Mouse (Mus musculus) heart, postnatal 0 days (tissue): ENCODE data around the gene Shroom3. TPM values are rescaled to one million over a fixed set of nuclear protein-coding genes. Genes with fewer than 3 reads are reported as not detected.

ENCODE experiments used
- ATAC-seq: fragments of 200-750 bp; cut with Nextera tagmentation; 2 replicates; pipeline ENCODE4 v1.8.0; 2017; ENCODE audit warnings: low read depth, moderate number of reproducible peaks, moderate library complexity; ENCODE audit not compliant: insufficient read depth
- DNase-seq: peaks from one replicate; pipeline ENCODE4 v3.0.0-alpha.2; 2016; ENCODE audit warnings: low spot score
- H3K27ac ChIP-seq: fragments of 300-500 bp; sonication (generic); 2 replicates; pipeline ENCODE4 v1.5.1; 2014; ENCODE audit warnings: low read depth, mild to moderate bottlenecking
- H3K27me3 ChIP-seq: fragments of 300-500 bp; sonication (generic); 2 replicates; pipeline ENCODE4 v1.6.1; 2014; ENCODE audit warnings: low read length, mixed read lengths; ENCODE audit not compliant: control insufficient read depth, insufficient read depth
- H3K36me3 ChIP-seq: fragments of 300-500 bp; sonication (generic); replicated peaks from 2 replicates; pipeline ENCODE4 v1.6.1; 2014; ENCODE audit warnings: low read length, mixed read lengths; ENCODE audit not compliant: control insufficient read depth, insufficient read depth
- H3K4me1 ChIP-seq: fragments of 300-500 bp; sonication (generic); 2 replicates; pipeline ENCODE4 v1.6.1; 2014; ENCODE audit warnings: antibody characterized with exemption; ENCODE audit not compliant: control insufficient read depth, insufficient read depth
- H3K4me2 ChIP-seq: fragments of 300-500 bp; sonication (generic); 2 replicates; pipeline ENCODE4 v1.6.1; 2014; ENCODE audit warnings: low read depth, mild to moderate bottlenecking, low read length, moderate library complexity
- H3K4me3 ChIP-seq: fragments of 300-500 bp; sonication (generic); 2 replicates; pipeline ENCODE4 v1.5.1; 2014; ENCODE audit warnings: low read depth, low read length
- H3K9ac ChIP-seq: fragments of 300-500 bp; sonication (generic); replicated peaks from 2 replicates; pipeline ENCODE4 v1.6.1; 2014; ENCODE audit warnings: low read depth, low read length, mixed read lengths
- H3K9me3 ChIP-seq: fragments of 300-500 bp; sonication (generic); replicated peaks from 2 replicates; pipeline ENCODE4 v1.6.1; 2016; ENCODE audit warnings: low read length; ENCODE audit not compliant: control insufficient read depth
- CTCF ChIP-seq: IDR thresholded peaks from 2 replicates; pipeline ENCODE4 v1.5.1; 2016; ENCODE audit warnings: antibody characterized with exemption, control low read depth, low read depth
- EP300 ChIP-seq: IDR thresholded peaks from 2 replicates; pipeline ENCODE4 v1.6.1; 2016; ENCODE audit warnings: antibody characterized with exemption, low read depth
- WGBS: fragments of 180-500 bp; shearing (Covaris S2); extraction: QIAGEN DNeasy Blood & Tissue Kit; methylation state at CpG from one replicate; pipeline ENCODE4 v1.1.7; 2014; 5-methylcytosine and 5-hydroxymethylcytosine counted together
- polyA plus RNA-seq: library from polyadenylated mRNA; unstranded; fragments of >200 nt; fragmentation: Nextera tagmentation; extraction: Ambion mirVana; gene quantifications from 2 replicates; pipeline ENCODE4 v1.2.1, GENCODE M21; 2015
- total RNA-seq: library from RNA; depleted of rRNA; stranded (reverse); fragments of >200 nt; gene quantifications from 2 replicates; pipeline ENCODE4 v1.2.3, GENCODE M21; 2014; ENCODE audit warnings: low replicate concordance

Gene Shroom3
- total and polyA plus RNA-seq, 2 experiments from 2014 or later, result 13.3 to 72.4 TPM

DNA sequence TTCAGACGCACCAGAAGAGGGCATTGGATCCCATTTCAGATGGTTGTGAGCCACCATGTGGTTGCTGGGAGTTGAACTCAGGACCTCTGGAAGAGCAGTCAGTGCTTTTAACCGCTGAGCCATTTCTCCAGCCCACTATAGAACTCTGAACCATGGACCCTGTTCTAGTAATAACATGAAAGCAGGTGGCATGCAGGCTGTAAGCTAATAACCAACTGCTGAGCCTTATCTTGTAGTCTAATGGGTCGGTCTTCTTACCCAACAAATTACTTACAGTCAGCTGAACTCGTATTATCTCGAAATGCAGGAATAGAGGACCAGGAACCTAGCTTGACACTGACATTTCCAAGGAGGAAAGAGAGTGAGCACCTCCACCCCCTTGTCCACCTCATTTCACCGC, 311.1 kb downstream of the Shroom3 start:
- H3K27me3 ChIP-seq, result no peaks in the 10 kb centered on the region
- TF ChIP-seq CTCF, result no peak
- TF ChIP-seq EP300, result no peak
- ATAC-seq, result no peak
- H3K9ac ChIP-seq, result no peak overlapping the region
- H3K4me3 ChIP-seq, result no peak overlapping the region
- no peaks in the 10 kb centered on the region; the same call in 1 of the 2 replicates for H3K4me1 ChIP-seq
- no peak for DNase-seq
- 74% methylated on average over 6 of the region's 6 CpGs for WGBS
- H3K36me3 ChIP-seq, result no peaks in the 10 kb centered on the region
- H3K4me2 ChIP-seq, result no peak overlapping the region
- H3K27ac ChIP-seq, result no peak overlapping the region
- H3K9me3 ChIP-seq, result no peaks in the 10 kb centered on the region

DNA sequence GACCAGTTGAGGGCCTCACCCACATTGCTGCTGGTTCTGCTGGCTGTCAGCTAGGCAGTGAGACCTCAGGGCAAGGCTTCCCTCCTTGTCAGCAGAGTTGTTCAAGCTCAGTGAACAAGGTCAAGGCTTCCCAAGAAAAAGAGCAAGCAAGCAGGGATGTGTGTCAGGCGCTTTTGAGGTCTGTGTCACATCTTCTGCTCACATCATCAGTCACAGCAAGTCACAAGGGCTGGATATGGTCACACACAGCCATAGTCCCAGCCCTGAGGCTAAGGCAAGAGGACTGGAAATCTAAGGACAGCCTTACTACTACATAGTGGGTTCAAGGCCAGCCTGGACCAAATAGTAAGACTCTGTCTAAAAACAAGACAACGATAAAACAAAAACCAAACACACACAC, 311.6 kb downstream of the Shroom3 start:
- DNase-seq, result no peak
- Histone ChIP-seq H3K9me3 (no peaks in the 10 kb centered on the region), H3K36me3 (no peaks in the 10 kb centered on the region), H3K27ac (no peak overlapping the region), H3K27me3 (no peaks in the 10 kb centered on the region), H3K9ac (no peak overlapping the region), H3K4me3 (no peak overlapping the region), H3K4me2 (no peak overlapping the region), H3K4me1 (no peaks in the 10 kb centered on the region; the same call in 1 of the 2 replicates)
- ATAC-seq, result no peak
- WGBS, result 80% methylated on average over 2 of the region's 2 CpGs
- no peak for TF ChIP-seq EP300
- no peak for TF ChIP-seq CTCF

DNA sequence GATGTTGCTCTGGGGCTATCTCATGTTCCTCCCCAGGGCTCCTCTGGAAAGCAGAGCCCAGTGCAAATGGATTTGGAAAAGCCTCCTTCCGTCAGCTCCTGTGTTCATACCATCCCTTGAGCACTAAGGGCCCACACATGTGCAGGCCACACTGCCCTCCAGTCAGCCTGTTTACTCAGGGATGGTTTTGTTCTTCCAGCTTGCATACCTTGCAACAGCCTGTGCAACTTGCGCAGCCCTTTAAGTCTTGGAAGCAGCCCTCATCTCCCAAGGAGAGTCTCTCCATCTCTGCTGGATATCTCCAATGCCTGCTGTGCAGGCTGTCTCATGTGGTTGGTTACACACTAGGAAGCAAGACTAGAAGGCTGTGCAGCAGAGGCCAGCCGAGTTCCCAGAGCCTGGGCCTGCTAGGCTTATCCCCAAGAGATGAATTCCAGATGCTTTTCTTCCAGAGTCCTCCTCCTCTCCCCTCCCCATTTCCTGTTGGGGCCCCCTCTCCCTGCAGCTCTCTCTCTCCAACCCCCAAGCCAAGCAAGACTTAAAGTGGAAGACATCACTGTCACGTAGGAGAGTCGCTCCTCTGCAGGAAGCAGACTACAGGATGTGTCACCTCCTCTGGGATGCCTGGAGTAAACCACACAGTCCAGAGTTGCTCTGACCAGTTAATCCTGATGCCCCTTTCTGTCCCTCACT, 314.3 kb downstream of the Shroom3 start:
- peak; percentile 88 for ATAC-seq
- Histone ChIP-seq H3K4me1 (peaks cover 5% of the 10 kb centered on the region; the same call in 1 of the 2 replicates), H3K9ac (no peak overlapping the region), H3K36me3 (no peaks in the 10 kb centered on the region), H3K27ac (peak overlapping the region; percentile 78), H3K9me3 (no peaks in the 10 kb centered on the region), H3K4me2 (no peak overlapping the region), H3K27me3 (no peaks in the 10 kb centered on the region), H3K4me3 (no peak overlapping the region)
- TF ChIP-seq EP300 (0 out of 2 replicates have a peak, but pooled peaks have one; percentile 70), CTCF (no peak)
- DNase-seq, result peak; percentile 83
- WGBS, result 29% methylated on average over 5 of the region's 5 CpGs

DNA sequence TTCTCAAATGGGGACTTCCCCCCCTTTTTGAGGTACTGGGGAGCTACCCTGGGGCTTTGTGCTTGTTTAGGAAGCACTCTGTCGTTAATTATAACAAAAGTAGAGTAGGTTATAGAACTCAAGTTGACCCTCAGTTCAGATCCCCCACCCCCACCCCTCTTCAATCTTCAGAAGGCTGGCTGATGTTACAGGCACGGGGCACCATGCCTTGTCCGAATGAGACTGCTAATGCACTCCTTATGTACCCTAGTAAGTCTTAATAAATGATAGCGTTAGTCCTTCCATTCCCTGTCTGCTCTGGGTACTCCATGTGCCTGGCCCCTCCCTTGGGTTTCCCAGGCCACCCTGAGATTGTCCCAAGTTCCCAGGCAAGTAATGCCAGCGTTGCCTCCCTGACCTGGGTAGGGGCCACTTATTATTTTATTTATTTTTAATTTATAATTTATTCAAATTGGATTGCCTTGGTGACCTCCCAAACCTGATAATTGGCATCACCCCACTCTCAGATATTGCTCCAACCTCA, 315.3 kb downstream of the Shroom3 start:
- no peak for TF ChIP-seq CTCF
- H3K4me2 ChIP-seq, result no peak overlapping the region
- no peak overlapping the region for H3K4me3 ChIP-seq
- H3K4me1 ChIP-seq, result peaks cover 5% of the 10 kb centered on the region; the same call in 1 of the 2 replicates
- no peak for ATAC-seq
- peak overlapping the region; percentile 78 for H3K27ac ChIP-seq
- H3K9ac ChIP-seq, result no peak overlapping the region
- 46% methylated on average over 5 of the region's 5 CpGs for WGBS
- no peak for DNase-seq
- H3K9me3 ChIP-seq, result no peaks in the 10 kb centered on the region
- no peaks in the 10 kb centered on the region for H3K36me3 ChIP-seq
- no peaks in the 10 kb centered on the region for H3K27me3 ChIP-seq

DNA sequence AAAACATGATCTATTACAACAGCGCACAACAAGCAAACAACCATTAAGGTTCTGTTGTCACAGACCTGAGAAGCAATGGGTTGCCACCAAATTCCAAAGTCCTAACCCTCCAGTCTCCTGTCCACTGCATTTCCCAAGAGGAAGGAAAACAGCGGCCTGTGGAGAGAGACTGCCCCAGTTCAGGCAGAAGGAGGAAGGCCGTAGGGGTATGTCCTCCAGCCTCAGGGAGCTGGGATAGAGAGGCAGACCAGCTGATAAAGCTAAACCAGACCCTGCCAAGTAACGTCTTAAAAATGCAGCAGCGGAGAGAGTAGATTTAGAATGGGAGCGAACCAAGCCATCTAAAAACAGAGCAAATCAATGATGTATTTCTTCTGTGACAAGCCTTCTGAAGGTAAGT, 316.8 kb downstream of the Shroom3 start:
- no peak for ATAC-seq
- Histone ChIP-seq H3K27ac (peak overlapping the region; percentile 79), H3K4me1 (peaks cover 5% of the 10 kb centered on the region; the same call in 1 of the 2 replicates), H3K9me3 (no peaks in the 10 kb centered on the region), H3K9ac (no peak overlapping the region), H3K36me3 (no peaks in the 10 kb centered on the region), H3K4me2 (no peak overlapping the region), H3K27me3 (no peaks in the 10 kb centered on the region), H3K4me3 (no peak overlapping the region)
- 57% methylated on average over 6 of the region's 6 CpGs for WGBS
- DNase-seq, result no peak
- TF ChIP-seq CTCF, result no peak
- TF ChIP-seq EP300, result no peak
